Mouse (Mus musculus): ENCODE data around the gene Il11ra1. TPM values are rescaled to one million over a fixed set of nuclear protein-coding genes. Genes with fewer than 3 reads are reported as not detected.

The Il11ra1 gene
- polyA plus RNA-seq, 1 experiment from 2014 or later = 128 TPM

DNA sequence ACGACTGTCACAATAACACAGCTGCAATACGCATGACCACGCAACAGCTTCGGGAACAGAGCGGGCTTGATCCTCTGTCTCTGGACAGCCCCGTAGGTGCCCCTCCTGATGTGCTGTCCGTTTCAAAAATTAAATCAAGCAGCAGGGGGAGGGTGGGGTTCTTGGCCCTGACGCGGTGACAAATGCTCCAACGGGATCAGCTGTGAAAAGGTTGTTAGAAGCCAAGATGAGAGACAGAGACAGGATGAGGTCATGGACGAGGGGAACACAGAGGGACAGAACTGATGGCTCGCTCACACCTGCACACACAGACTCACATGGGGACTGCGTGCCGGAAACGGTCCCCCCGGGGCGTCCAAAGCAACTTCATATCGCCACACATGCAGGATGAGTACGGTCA is 26.6 kb upstream of the Il11ra1 start:
- H3K36me3 ChIP-seq (ENCODE audit: control insufficient read depth, insufficient read depth, low read length) = no peaks in the 10 kb centered on the region
- 55% methylated on average over 19 of the region's 19 CpGs for WGBS (ENCODE audit: insufficient replicate concordance)
- no peak overlapping the region for H3K9ac ChIP-seq (ENCODE audit: low read depth, low read length)
- H3K4me3 ChIP-seq (ENCODE audit: low read depth, low read length) = no peak overlapping the region
- H3K9me3 ChIP-seq (replicated peaks; ENCODE audit: control insufficient read depth, low read length) = no peaks in the 10 kb centered on the region
- H3K4me2 ChIP-seq = no peak overlapping the region
- H3K4me1 ChIP-seq (ENCODE audit: control insufficient read depth, insufficient read depth, low read length) = peaks cover 35% of the 10 kb centered on the region
- H3K27ac ChIP-seq (ENCODE audit: low read depth, low read length) = no peak overlapping the region
- peaks cover 29% of the 10 kb centered on the region for H3K27me3 ChIP-seq (ENCODE audit: control insufficient read depth, insufficient read depth, low read length)
- ATAC-seq (replicated peaks; ENCODE audit: insufficient number of reproducible peaks, low FRiP score, low TSS enrichment) = no peak

GRCm38 (mm10) chr4:41676248-41677005 is 23.4 kb upstream of the Il11ra1 start:
- H3K27me3 ChIP-seq (ENCODE audit: control insufficient read depth, insufficient read depth, low read length) = peaks cover 17% of the 10 kb centered on the region
- no peak for ATAC-seq (replicated peaks; ENCODE audit: insufficient number of reproducible peaks, low FRiP score, low TSS enrichment)
- H3K27ac ChIP-seq (ENCODE audit: low read depth, low read length) = peak overlapping the region; percentile 41; the same call in 1 of the 2 replicates
- peak overlapping the region; percentile 22; the same call in 1 of the 2 replicates for H3K4me2 ChIP-seq
- peak overlapping the region; percentile 43; the same call in 1 of the 2 replicates for H3K9ac ChIP-seq (ENCODE audit: low read depth, low read length)
- 36% methylated on average over 17 of the region's 17 CpGs for WGBS (ENCODE audit: insufficient replicate concordance)
- H3K4me1 ChIP-seq (ENCODE audit: control insufficient read depth, insufficient read depth, low read length) = peaks cover 57% of the 10 kb centered on the region
- no peak overlapping the region for H3K4me3 ChIP-seq (ENCODE audit: low read depth, low read length)
- H3K9me3 ChIP-seq (replicated peaks; ENCODE audit: control insufficient read depth, low read length) = no peaks in the 10 kb centered on the region
- H3K36me3 ChIP-seq (ENCODE audit: control insufficient read depth, insufficient read depth, low read length) = no peaks in the 10 kb centered on the region

DNA sequence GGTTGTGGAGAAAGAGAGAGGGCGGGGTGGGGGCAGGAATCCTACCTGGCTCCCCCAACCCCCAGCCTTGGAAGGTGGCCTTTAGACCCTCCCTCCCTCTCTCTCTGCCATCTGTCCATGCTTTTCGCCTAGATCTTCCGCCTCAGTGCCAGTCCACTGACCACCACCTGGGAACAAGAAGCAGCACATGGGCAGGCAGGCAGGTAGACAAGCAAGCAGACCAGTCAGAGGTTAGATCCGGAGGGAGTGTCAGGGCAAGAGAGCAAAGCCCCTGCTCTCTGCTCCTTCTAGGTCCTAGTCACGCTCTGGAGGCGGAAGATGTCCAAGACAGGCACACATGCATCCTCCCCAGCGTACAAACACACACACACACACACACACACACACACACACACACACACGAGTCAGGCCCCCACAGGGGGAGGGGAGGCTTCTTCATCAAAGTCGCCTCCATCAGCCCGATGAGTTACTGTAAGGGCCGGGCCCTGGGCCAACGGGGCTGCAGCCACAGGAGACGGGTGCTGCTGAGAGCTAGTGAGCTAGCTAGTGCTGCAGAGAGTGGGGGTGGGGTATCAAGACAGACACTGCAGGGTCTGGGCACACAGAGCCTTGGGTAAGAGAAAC is 22.7 kb upstream of the Il11ra1 start:
- no peak overlapping the region for H3K4me3 ChIP-seq (ENCODE audit: low read depth, low read length)
- no peak; the same call in 1 of the 2 replicates for ATAC-seq (replicated peaks; ENCODE audit: insufficient number of reproducible peaks, low FRiP score, low TSS enrichment)
- no peak overlapping the region for H3K9ac ChIP-seq (ENCODE audit: low read depth, low read length)
- H3K9me3 ChIP-seq (replicated peaks; ENCODE audit: control insufficient read depth, low read length) = no peaks in the 10 kb centered on the region
- 45% methylated on average over 13 of the region's 13 CpGs for WGBS (ENCODE audit: insufficient replicate concordance)
- peaks cover 50% of the 10 kb centered on the region for H3K4me1 ChIP-seq (ENCODE audit: control insufficient read depth, insufficient read depth, low read length)
- H3K36me3 ChIP-seq (ENCODE audit: control insufficient read depth, insufficient read depth, low read length) = no peaks in the 10 kb centered on the region
- H3K4me2 ChIP-seq = no peak overlapping the region; the same call in 1 of the 2 replicates
- H3K27me3 ChIP-seq (ENCODE audit: control insufficient read depth, insufficient read depth, low read length) = peaks cover 17% of the 10 kb centered on the region
- no peak overlapping the region for H3K27ac ChIP-seq (ENCODE audit: low read depth, low read length)

GRCm38 (mm10) chr4:41678863-41679262 is 20.9 kb upstream of the Il11ra1 start:
- H3K27ac ChIP-seq (ENCODE audit: low read depth, low read length) = no peak overlapping the region

DNA sequence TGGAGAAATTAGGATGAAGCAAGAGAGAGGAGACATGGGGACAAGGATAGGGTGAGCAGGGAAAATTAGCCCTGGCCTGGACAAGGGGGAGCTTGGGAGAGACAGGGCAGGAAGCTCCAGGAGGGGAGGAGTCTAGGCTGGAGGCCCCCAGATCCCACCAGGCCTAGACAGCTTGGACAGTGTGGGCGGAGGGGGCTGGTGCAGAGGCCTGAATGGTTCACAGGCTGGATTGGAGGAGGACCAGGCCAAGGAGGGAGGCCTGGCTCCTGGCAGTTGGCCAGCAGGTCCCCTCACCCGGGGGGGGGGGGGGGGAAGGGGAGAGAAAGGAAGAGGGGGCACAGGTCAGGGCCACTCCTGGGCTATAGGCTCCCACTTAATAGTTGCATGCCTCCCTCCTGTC is 20.5 kb upstream of the Il11ra1 start:
- H3K27me3 ChIP-seq (ENCODE audit: control insufficient read depth, insufficient read depth, low read length) = peaks cover 13% of the 10 kb centered on the region
- no peak overlapping the region for H3K27ac ChIP-seq (ENCODE audit: low read depth, low read length)
- H3K9me3 ChIP-seq (replicated peaks; ENCODE audit: control insufficient read depth, low read length) = no peaks in the 10 kb centered on the region
- peaks cover 49% of the 10 kb centered on the region for H3K4me1 ChIP-seq (ENCODE audit: control insufficient read depth, insufficient read depth, low read length)
- H3K4me3 ChIP-seq (ENCODE audit: low read depth, low read length) = no peak overlapping the region
- 48% methylated on average over 2 of the region's 2 CpGs for WGBS (ENCODE audit: insufficient replicate concordance)
- 0 out of 2 replicates have a peak overlapping the region, but pooled peaks have one; percentile 31 for H3K9ac ChIP-seq (ENCODE audit: low read depth, low read length)
- ATAC-seq (replicated peaks; ENCODE audit: insufficient number of reproducible peaks, low FRiP score, low TSS enrichment) = no peak; the same call in 1 of the 2 replicates
- no peak overlapping the region for H3K4me2 ChIP-seq
- H3K36me3 ChIP-seq (ENCODE audit: control insufficient read depth, insufficient read depth, low read length) = no peaks in the 10 kb centered on the region

More at GRCm38 (mm10) chr4:41678863-41679262, 20.9 kb upstream of the Il11ra1 start:
- no peak for ATAC-seq (replicated peaks; ENCODE audit: insufficient number of reproducible peaks, low FRiP score, low TSS enrichment)
- peaks cover 49% of the 10 kb centered on the region for H3K4me1 ChIP-seq (ENCODE audit: control insufficient read depth, insufficient read depth, low read length)
- no peak overlapping the region for H3K4me3 ChIP-seq (ENCODE audit: low read depth, low read length)
- H3K4me2 ChIP-seq = no peak overlapping the region
- H3K27me3 ChIP-seq (ENCODE audit: control insufficient read depth, insufficient read depth, low read length) = peaks cover 13% of the 10 kb centered on the region
- H3K9me3 ChIP-seq (replicated peaks; ENCODE audit: control insufficient read depth, low read length) = no peaks in the 10 kb centered on the region
- H3K36me3 ChIP-seq (ENCODE audit: control insufficient read depth, insufficient read depth, low read length) = no peaks in the 10 kb centered on the region
- H3K9ac ChIP-seq (ENCODE audit: low read depth, low read length) = 0 out of 2 replicates have a peak overlapping the region, but pooled peaks have one; percentile 31
- WGBS (ENCODE audit: insufficient replicate concordance) = 49% methylated on average over 6 of the region's 6 CpGs

- Histone ChIP-seq H3K4me1 (ENCODE audit: control insufficient read depth, insufficient read depth, low read length) (peaks cover 43% of the 10 kb centered on the region), H3K9ac (ENCODE audit: low read depth, low read length) (no peak overlapping the region), H3K4me2 (no peak overlapping the region), H3K4me3 (ENCODE audit: low read depth, low read length) (no peak overlapping the region), H3K27me3 (ENCODE audit: control insufficient read depth, insufficient read depth, low read length) (peaks cover 7% of the 10 kb centered on the region), H3K27ac (ENCODE audit: low read depth, low read length) (no peak overlapping the region), H3K36me3 (ENCODE audit: control insufficient read depth, insufficient read depth, low read length) (no peaks in the 10 kb centered on the region), H3K9me3 (replicated peaks; ENCODE audit: control insufficient read depth, low read length) (no peaks in the 10 kb centered on the region)
- no peak for ATAC-seq (replicated peaks; ENCODE audit: insufficient number of reproducible peaks, low FRiP score, low TSS enrichment)
- 78% methylated on average over 4 of the region's 4 CpGs for WGBS (ENCODE audit: insufficient replicate concordance)
Observed at GRCm38 (mm10) chr4:41681176-41681575, 18.6 kb upstream of the Il11ra1 start.

DNA sequence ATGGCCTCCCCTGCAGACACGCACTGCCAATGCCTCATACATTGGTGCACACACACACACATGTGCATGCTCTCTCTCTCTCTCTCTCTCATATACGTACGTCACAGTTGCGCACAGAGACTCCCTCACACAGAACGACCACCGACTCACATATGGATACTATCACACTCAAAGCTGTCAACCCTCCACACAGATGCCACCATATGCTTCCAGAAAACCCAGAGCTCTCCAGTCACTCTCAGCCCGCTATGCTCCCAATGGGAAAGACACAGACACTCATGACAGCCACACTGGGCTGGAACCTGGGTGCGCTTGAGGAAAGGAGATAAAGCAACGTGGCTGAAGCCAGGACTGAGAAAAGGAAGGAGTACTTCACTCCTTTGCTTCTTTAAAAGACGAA is 17.8 kb upstream of the Il11ra1 start:
- no peak overlapping the region for H3K9ac ChIP-seq (ENCODE audit: low read depth, low read length)
- H3K27ac ChIP-seq (ENCODE audit: low read depth, low read length) = no peak overlapping the region
- H3K36me3 ChIP-seq (ENCODE audit: control insufficient read depth, insufficient read depth, low read length) = no peaks in the 10 kb centered on the region
- WGBS (ENCODE audit: insufficient replicate concordance) = 56% methylated on average over 10 of the region's 10 CpGs
- H3K9me3 ChIP-seq (replicated peaks; ENCODE audit: control insufficient read depth, low read length) = no peaks in the 10 kb centered on the region
- H3K4me1 ChIP-seq (ENCODE audit: control insufficient read depth, insufficient read depth, low read length) = peaks cover 35% of the 10 kb centered on the region
- H3K4me3 ChIP-seq (ENCODE audit: low read depth, low read length) = no peak overlapping the region
- no peak for ATAC-seq (replicated peaks; ENCODE audit: insufficient number of reproducible peaks, low FRiP score, low TSS enrichment)
- H3K4me2 ChIP-seq = no peak overlapping the region
- peaks cover 3% of the 10 kb centered on the region for H3K27me3 ChIP-seq (ENCODE audit: control insufficient read depth, insufficient read depth, low read length)

DNA sequence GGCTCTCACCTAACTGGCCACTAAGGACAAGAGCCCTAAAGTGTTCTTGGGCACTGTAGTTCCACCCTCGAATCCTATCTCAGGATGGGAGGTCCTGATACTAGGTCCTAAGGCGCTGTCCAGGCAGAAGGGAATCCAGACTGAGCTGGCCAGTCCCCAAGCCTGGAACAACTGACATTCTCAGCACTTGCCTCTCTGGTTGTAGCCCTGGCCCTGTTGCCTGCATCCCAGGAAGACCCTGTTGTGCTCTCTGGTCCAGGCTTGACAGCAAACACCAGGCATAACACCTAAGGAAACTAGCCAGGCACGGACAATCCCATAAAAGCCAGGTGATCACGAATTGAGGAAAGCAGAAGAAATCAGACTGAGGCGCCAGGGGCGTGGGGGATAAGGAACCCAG is 17.0 kb upstream of the Il11ra1 start:
- H3K4me2 ChIP-seq = no peak overlapping the region; the same call in 1 of the 2 replicates

More for the DNA sequence above, 17.0 kb upstream of the Il11ra1 start:
- Histone ChIP-seq H3K27ac (ENCODE audit: low read depth, low read length) (no peak overlapping the region), H3K36me3 (ENCODE audit: control insufficient read depth, insufficient read depth, low read length) (no peaks in the 10 kb centered on the region), H3K9ac (ENCODE audit: low read depth, low read length) (no peak overlapping the region), H3K4me1 (ENCODE audit: control insufficient read depth, insufficient read depth, low read length) (peaks cover 31% of the 10 kb centered on the region), H3K27me3 (ENCODE audit: control insufficient read depth, insufficient read depth, low read length) (peaks cover 2% of the 10 kb centered on the region), H3K4me3 (ENCODE audit: low read depth, low read length) (no peak overlapping the region), H3K9me3 (replicated peaks; ENCODE audit: control insufficient read depth, low read length) (no peaks in the 10 kb centered on the region)
- WGBS (ENCODE audit: insufficient replicate concordance) = 9% methylated on average over 6 of the region's 6 CpGs
- ATAC-seq (replicated peaks; ENCODE audit: insufficient number of reproducible peaks, low FRiP score, low TSS enrichment) = no peak
